Mouse (Mus musculus) midbrain, embryonic 13.5 days (tissue): ENCODE data around the gene Hsdl1. TPM values are rescaled to one million over a fixed set of nuclear protein-coding genes. Genes with fewer than 3 reads are reported as not detected.

ENCODE experiments used
- ATAC-seq: fragments of 200-750 bp; cut with Nextera tagmentation; 2 replicates; pipeline ENCODE4 v1.8.0; 2017; ENCODE audit warnings: mild to moderate bottlenecking, moderate TSS enrichment, moderate library complexity
- H3K27ac ChIP-seq: fragments of 300-500 bp; sonication (generic); 2 replicates; pipeline ENCODE4 v1.5.1; 2015; ENCODE audit warnings: inconsistent platforms, mild to moderate bottlenecking, moderate library complexity
- H3K27me3 ChIP-seq: fragments of 300-500 bp; sonication (generic); 2 replicates; pipeline ENCODE4 v1.6.1; 2015; ENCODE audit warnings: mild to moderate bottlenecking, inconsistent platforms
- H3K36me3 ChIP-seq: fragments of 300-500 bp; sonication (generic); 2 replicates; pipeline ENCODE4 v1.6.1; 2015; ENCODE audit warnings: mild to moderate bottlenecking, inconsistent platforms
- H3K4me1 ChIP-seq: fragments of 300-500 bp; sonication (generic); replicated peaks from 2 replicates; pipeline ENCODE4 v1.6.1; 2015; ENCODE audit warnings: inconsistent platforms
- H3K4me2 ChIP-seq: fragments of 300-500 bp; sonication (generic); replicated peaks from 2 replicates; pipeline ENCODE4 v1.6.1; 2015; ENCODE audit warnings: moderate library complexity, mild to moderate bottlenecking, inconsistent platforms
- H3K4me3 ChIP-seq: fragments of 300-500 bp; sonication (generic); replicated peaks from 2 replicates; pipeline ENCODE4 v1.5.1; 2015; ENCODE audit warnings: mild to moderate bottlenecking, inconsistent platforms
- H3K9ac ChIP-seq: fragments of 300-500 bp; sonication (generic); replicated peaks from 2 replicates; pipeline ENCODE4 v1.6.1; 2015; ENCODE audit warnings: mild to moderate bottlenecking, inconsistent platforms
- H3K9me3 ChIP-seq: fragments of 300-500 bp; sonication (generic); 2 replicates; pipeline ENCODE4 v1.6.1; 2016; ENCODE audit warnings: mild to moderate bottlenecking, inconsistent platforms
- WGBS: fragments of 180-500 bp; shearing (Covaris S2); methylation state at CpG from one replicate; pipeline ENCODE4 v1.1.7; 2015; 5-methylcytosine and 5-hydroxymethylcytosine counted together
- polyA plus RNA-seq: library from polyadenylated mRNA; unstranded; fragments of >200 nt; fragmentation: Nextera tagmentation; extraction: Ambion mirVana; gene quantifications from 2 replicates; pipeline ENCODE4 v1.2.1, GENCODE M21; 2015

Gene Hsdl1
- polyA plus RNA-seq, 1 experiment from 2014 or later: 153 TPM

DNA sequence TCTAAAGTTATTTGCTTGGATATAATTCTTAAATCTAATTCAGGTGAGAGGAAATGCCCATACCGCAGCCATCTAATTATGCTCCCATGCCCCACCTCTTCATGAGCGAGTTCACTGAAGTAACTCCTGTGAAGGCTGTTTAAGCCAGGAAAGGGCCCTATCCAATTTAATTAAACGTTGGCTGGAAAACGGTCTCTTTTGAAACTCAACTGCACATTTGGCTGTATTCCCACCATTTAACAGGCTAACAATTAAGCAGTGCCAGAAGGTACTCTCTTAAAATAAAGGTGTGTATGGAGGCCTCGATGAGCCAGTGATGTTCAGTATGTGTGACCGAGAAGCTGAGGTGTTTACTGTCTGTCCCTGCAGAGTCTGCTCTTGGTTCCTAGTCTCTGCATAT lies 19.1 kb downstream of the Hsdl1 start:
- 90% methylated on average over 6 of the region's 6 CpGs for WGBS
- Histone ChIP-seq H3K27me3 (no peaks in the 10 kb centered on the region), H3K9ac (no peak overlapping the region), H3K36me3 (peaks cover 6% of the 10 kb centered on the region), H3K9me3 (no peaks in the 10 kb centered on the region), H3K4me3 (no peak overlapping the region), H3K27ac (no peak overlapping the region), H3K4me2 (no peak overlapping the region), H3K4me1 (peaks cover 40% of the 10 kb centered on the region)
- no peak for ATAC-seq

GRCm38 (mm10) chr8:119552967-119553366 lies 22.0 kb downstream of the Hsdl1 start:
- Histone ChIP-seq H3K4me3 (no peak overlapping the region), H3K4me1 (peaks cover 35% of the 10 kb centered on the region), H3K36me3 (no peaks in the 10 kb centered on the region), H3K27ac (no peak overlapping the region), H3K4me2 (no peak overlapping the region), H3K9me3 (no peaks in the 10 kb centered on the region), H3K9ac (no peak overlapping the region), H3K27me3 (no peaks in the 10 kb centered on the region)
- WGBS: 68% methylated on average over 2 of the region's 2 CpGs
- ATAC-seq: no peak

DNA sequence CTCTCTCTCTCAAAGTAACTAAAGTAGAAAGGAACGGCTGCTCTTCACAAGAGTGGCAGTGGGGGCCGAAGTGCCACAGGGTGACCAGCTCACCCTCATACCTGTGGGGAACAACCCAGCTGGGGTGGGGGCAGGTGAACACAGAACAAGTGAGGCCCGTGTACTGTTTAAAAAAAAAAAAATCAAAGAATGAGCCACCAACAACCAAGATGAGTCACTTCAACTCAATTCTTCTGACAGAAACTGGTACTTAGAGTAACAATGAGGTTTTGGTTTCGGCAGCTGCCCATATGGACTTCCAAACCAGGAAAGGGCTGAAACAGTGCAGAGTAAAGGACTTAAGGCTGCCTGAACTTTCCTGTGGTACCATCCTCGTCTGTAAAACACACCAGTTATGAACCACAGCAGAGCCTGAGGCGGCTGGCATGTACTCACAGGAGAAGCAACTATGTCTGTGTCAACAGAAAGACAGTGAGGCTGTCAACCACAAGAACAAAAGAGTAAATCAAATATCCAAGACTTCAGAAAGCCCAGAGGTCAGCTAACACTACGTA lies 26.3 kb downstream of the Hsdl1 start:
- 0 out of 2 replicates have a peak, but pooled peaks cover under 1% of the 10 kb centered on the region for H3K4me1 ChIP-seq
- H3K9me3 ChIP-seq: no peaks in the 10 kb centered on the region
- no peaks in the 10 kb centered on the region for H3K27me3 ChIP-seq
- no peak overlapping the region for H3K4me2 ChIP-seq
- H3K36me3 ChIP-seq: peaks cover 37% of the 10 kb centered on the region
- no peak overlapping the region for H3K27ac ChIP-seq
- 87% methylated on average over 7 of the region's 7 CpGs for WGBS
- no peak for ATAC-seq
- no peak overlapping the region for H3K9ac ChIP-seq
- no peak overlapping the region for H3K4me3 ChIP-seq

GRCm38 (mm10) chr8:119547019-119547691 lies 27.8 kb downstream of the Hsdl1 start:
- H3K4me1 ChIP-seq: no peaks in the 10 kb centered on the region
- no peak overlapping the region for H3K27ac ChIP-seq
- no peaks in the 10 kb centered on the region for H3K9me3 ChIP-seq
- WGBS: 91% methylated on average over 18 of the region's 18 CpGs
- no peak overlapping the region for H3K4me3 ChIP-seq
- H3K36me3 ChIP-seq: peaks cover 51% of the 10 kb centered on the region
- no peak overlapping the region for H3K4me2 ChIP-seq
- H3K9ac ChIP-seq: no peak overlapping the region
- no peaks in the 10 kb centered on the region for H3K27me3 ChIP-seq
- ATAC-seq: no peak

GRCm38 (mm10) chr8:119545791-119546190 lies 29.2 kb downstream of the Hsdl1 start:
- no peak overlapping the region for H3K9ac ChIP-seq
- 87% methylated on average over 6 of the region's 6 CpGs for WGBS
- ATAC-seq: no peak
- no peaks in the 10 kb centered on the region for H3K4me1 ChIP-seq
- H3K27ac ChIP-seq: no peak overlapping the region
- no peak overlapping the region for H3K4me2 ChIP-seq
- peaks cover 65% of the 10 kb centered on the region for H3K36me3 ChIP-seq
- no peak overlapping the region for H3K4me3 ChIP-seq
- no peaks in the 10 kb centered on the region for H3K9me3 ChIP-seq
- H3K27me3 ChIP-seq: no peaks in the 10 kb centered on the region

- Histone ChIP-seq H3K4me1 (no peaks in the 10 kb centered on the region), H3K9me3 (no peaks in the 10 kb centered on the region), H3K27ac (no peak overlapping the region), H3K27me3 (no peaks in the 10 kb centered on the region), H3K36me3 (peaks cover 71% of the 10 kb centered on the region), H3K4me3 (no peak overlapping the region), H3K4me2 (no peak overlapping the region), H3K9ac (no peak overlapping the region)
- ATAC-seq: no peak
- WGBS: 81% methylated on average over 6 of the region's 6 CpGs
These were observed 29.8 kb downstream of the Hsdl1 start for GRCm38 (mm10) chr8:119545180-119545579.

DNA sequence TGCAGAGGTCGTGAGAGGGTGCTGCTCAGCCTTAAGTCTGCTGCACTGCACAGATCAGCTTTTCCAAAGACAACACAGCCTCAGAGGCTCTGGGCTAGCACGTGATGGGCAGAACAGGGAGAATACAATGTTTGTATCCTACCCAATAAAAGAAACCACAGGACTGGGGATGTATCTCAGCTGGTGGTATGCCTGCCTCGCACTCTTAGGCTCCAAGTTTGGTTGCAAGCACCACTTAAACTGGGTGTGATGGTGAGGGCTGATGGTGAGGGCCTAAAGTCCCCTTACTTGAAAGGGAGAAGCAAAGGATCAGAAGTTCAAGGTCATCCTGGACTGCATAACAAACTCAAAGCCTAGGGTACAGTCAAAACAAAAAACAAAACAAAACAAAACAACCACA lies 30.4 kb downstream of the Hsdl1 start:
- Histone ChIP-seq H3K27me3 (no peaks in the 10 kb centered on the region), H3K27ac (no peak overlapping the region), H3K36me3 (peaks cover 77% of the 10 kb centered on the region), H3K4me3 (no peak overlapping the region), H3K9me3 (no peaks in the 10 kb centered on the region), H3K4me2 (no peak overlapping the region), H3K9ac (no peak overlapping the region), H3K4me1 (no peaks in the 10 kb centered on the region)
- ATAC-seq: no peak
- WGBS: 91% methylated on average over 3 of the region's 3 CpGs

- H3K27me3 ChIP-seq: no peaks in the 10 kb centered on the region
- H3K9me3 ChIP-seq: no peaks in the 10 kb centered on the region
- WGBS: 91% methylated on average over 9 of the region's 9 CpGs
- peaks cover 94% of the 10 kb centered on the region for H3K36me3 ChIP-seq
- ATAC-seq: no peak
- H3K27ac ChIP-seq: no peak overlapping the region
- no peak overlapping the region for H3K9ac ChIP-seq
- H3K4me2 ChIP-seq: no peak overlapping the region
- no peak overlapping the region for H3K4me3 ChIP-seq
- H3K4me1 ChIP-seq: peaks cover 7% of the 10 kb centered on the region
These were observed 43.0 kb downstream of the Hsdl1 start for GRCm38 (mm10) chr8:119531973-119532372.

DNA sequence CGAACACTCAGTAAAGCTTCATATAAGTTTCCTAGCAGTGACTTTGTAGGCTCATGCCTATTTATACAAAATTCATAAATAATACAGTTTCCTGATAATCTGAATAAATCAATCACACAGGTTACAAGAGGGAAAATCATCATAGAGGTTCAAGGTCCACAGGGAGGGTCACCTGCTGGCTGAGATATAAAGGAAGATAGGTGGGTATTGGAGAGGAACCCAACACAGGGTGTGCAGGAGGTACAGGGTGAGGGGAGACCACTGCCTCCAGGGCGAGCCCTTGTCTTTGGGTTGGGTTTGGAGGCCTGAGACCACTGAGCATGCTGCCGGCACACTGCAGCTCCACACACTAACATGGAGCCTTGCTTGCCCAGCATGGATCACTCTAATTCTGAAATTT lies 43.6 kb downstream of the Hsdl1 start:
- no peak overlapping the region for H3K4me2 ChIP-seq
- H3K9ac ChIP-seq: no peak overlapping the region
- H3K4me1 ChIP-seq: peaks cover 7% of the 10 kb centered on the region
- H3K27ac ChIP-seq: no peak overlapping the region
- no peaks in the 10 kb centered on the region for H3K9me3 ChIP-seq
- H3K36me3 ChIP-seq: peaks cover 94% of the 10 kb centered on the region
- H3K27me3 ChIP-seq: no peaks in the 10 kb centered on the region
- WGBS: 95% methylated on average over 3 of the region's 3 CpGs
- no peak overlapping the region for H3K4me3 ChIP-seq
- no peak for ATAC-seq

DNA sequence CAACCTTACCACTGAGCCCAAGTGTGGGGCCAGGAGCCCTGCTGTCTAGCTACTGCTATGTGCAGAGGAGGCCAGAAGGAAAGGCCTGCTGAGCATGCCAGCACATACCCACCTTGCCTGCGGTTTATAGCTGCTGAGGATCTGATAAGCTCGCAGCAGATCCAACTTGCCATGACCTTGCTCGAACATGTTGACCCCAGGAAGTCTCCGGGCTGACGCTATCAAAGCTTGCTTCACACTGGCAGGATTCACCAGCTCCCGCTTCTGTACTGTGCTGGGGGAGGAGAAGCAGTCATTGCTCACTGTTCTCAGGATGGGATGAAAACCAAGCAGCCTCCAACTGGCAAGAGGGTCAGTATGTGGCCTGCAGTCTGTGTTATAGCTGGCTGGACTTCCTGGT lies 44.0 kb downstream of the Hsdl1 start:
- H3K4me2 ChIP-seq: no peak overlapping the region
- no peak for ATAC-seq
- no peak overlapping the region for H3K9ac ChIP-seq
- no peak overlapping the region for H3K27ac ChIP-seq
- peaks cover 7% of the 10 kb centered on the region for H3K4me1 ChIP-seq
- no peak overlapping the region for H3K4me3 ChIP-seq
- H3K27me3 ChIP-seq: no peaks in the 10 kb centered on the region
- H3K9me3 ChIP-seq: no peaks in the 10 kb centered on the region
- peaks cover 90% of the 10 kb centered on the region for H3K36me3 ChIP-seq
- WGBS: 95% methylated on average over 6 of the region's 6 CpGs

DNA sequence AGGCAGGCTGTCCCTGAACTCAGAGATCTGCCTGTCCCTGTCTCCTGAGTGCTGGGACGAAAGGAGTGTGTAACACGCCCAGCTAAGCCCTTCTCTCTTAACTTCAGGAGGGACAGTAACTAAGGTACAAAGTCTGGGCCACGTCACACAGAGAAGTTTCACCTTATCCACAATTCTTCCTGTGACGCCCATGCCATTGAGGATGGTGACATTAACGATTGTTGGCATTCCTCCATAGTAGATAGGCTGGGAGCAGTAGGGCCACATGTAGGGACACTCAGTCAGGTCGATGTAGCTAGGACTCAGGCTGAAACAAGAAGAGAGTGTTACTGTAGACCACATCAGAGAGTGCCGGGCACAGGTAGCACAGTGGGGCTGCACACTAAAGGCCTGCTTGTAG lies 46.2 kb downstream of the Hsdl1 start:
- ATAC-seq: no peak
- H3K9me3 ChIP-seq: no peaks in the 10 kb centered on the region
- no peak overlapping the region for H3K4me3 ChIP-seq
- no peak overlapping the region for H3K27ac ChIP-seq
- H3K4me2 ChIP-seq: no peak overlapping the region
- H3K36me3 ChIP-seq: peaks cover 92% of the 10 kb centered on the region
- H3K9ac ChIP-seq: no peak overlapping the region
- WGBS: 95% methylated on average over 7 of the region's 7 CpGs
- no peaks in the 10 kb centered on the region for H3K27me3 ChIP-seq
- H3K4me1 ChIP-seq: no peaks in the 10 kb centered on the region

- Histone ChIP-seq H3K9ac (no peak overlapping the region), H3K4me3 (no peak overlapping the region), H3K9me3 (no peaks in the 10 kb centered on the region), H3K27me3 (no peaks in the 10 kb centered on the region), H3K27ac (no peak overlapping the region), H3K4me1 (peaks cover 20% of the 10 kb centered on the region), H3K4me2 (no peak overlapping the region), H3K36me3 (peaks cover 96% of the 10 kb centered on the region)
- no peak for ATAC-seq
- 75% methylated on average over 7 of the region's 7 CpGs for WGBS
These were observed 54.9 kb downstream of the Hsdl1 start for GRCm38 (mm10) chr8:119520102-119520501.

GRCm38 (mm10) chr8:119516674-119517073 lies 58.3 kb downstream of the Hsdl1 start:
- Histone ChIP-seq H3K4me3 (no peak overlapping the region), H3K4me2 (no peak overlapping the region), H3K27me3 (no peaks in the 10 kb centered on the region), H3K9ac (no peak overlapping the region), H3K36me3 (peaks cover 99% of the 10 kb centered on the region), H3K4me1 (peaks cover 22% of the 10 kb centered on the region), H3K27ac (no peak overlapping the region), H3K9me3 (no peaks in the 10 kb centered on the region)
- WGBS: 53% methylated on average over 5 of the region's 5 CpGs
- 0 out of 2 replicates have a peak, but pooled peaks have one; percentile 21 for ATAC-seq
